Mouse (Mus musculus) thymus, adult 2 months (tissue): ENCODE results near the gene Nr1d1.

Source experiments
- CTCF ChIP-seq: fragments of 200-500 bp; IDR thresholded peaks from 2 replicates; pipeline ENCODE4 v1.5.1; 2012; ENCODE audit warnings: mild to moderate bottlenecking, control low read depth, low read length, moderate library complexity, borderline replicate concordance; ENCODE audit not compliant: control insufficient read depth, poor library complexity, insufficient read depth; ENCODE audit errors: extremely low read depth
- POLR2A ChIP-seq: fragments of 200-500 bp; IDR thresholded peaks from 2 replicates; pipeline ENCODE4 v1.6.1; 2012; ENCODE audit warnings: mild to moderate bottlenecking, low read length, control low read depth, moderate library complexity; ENCODE audit not compliant: control insufficient read depth, poor library complexity, insufficient read depth; ENCODE audit errors: extremely low read depth

DNA sequence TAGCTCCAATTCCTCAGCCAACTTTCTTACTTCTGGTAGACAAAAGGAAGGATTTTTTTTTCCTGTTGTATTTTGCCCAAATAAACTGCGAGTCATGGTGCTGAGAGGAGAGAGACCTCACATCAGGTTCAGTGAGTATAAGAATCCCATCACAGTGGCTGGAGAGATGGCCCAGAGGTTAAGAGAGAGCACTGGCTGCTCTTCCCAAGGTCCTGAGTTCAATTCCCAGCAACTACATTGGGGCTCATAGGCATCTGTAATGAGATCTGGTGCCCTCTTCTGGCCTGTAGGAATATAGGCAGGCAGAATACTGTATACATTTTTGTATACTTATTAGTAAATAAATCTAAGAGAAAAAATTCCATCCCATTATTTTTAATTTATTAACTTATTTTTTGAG is 12.6 kb upstream of the Nr1d1 start:
- TF ChIP-seq POLR2A (no peak), CTCF (no peak)
